Mouse (Mus musculus): Measurements from ENCODE around the gene Stat6. TPM values are rescaled to one million over a fixed set of nuclear protein-coding genes. Genes with fewer than 3 reads are reported as not detected.

Stat6 gene
- polyA plus RNA-seq, 1 experiment from 2014 or later, result 18.9 TPM

DNA sequence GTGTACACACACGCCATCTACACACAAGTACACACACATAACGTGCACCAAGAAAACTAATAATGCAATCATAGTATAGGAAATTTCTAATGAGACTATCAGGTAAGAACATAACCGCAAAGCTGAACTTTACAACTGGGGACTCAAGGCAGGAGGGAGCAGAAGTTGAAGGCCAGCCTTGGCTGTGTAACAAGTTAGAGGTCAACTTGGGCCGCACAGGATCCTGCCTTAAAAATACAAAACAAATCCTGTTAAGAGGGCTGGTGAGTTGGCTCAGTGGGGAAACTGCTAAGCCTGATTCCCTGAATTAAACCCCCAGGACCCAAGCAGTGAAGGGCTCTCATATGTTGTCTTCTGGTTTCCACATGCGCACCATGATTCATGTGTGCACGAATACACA is 40.6 kb upstream of the Stat6 start:
- ATAC-seq (ENCODE audit: low FRiP score, low TSS enrichment), result no peak
- no peak overlapping the region for H3K27ac ChIP-seq (ENCODE audit: low read depth, low read length)
- no peak overlapping the region for H3K9ac ChIP-seq (ENCODE audit: low read depth, low read length)
- H3K36me3 ChIP-seq (ENCODE audit: control insufficient read depth, insufficient read depth, low read length), result peaks cover 18% of the 10 kb centered on the region; the same call in 1 of the 2 replicates
- WGBS, result 88% methylated on average over 6 of the region's 6 CpGs
- H3K4me3 ChIP-seq (ENCODE audit: low read length), result no peak overlapping the region
- no peak overlapping the region for H3K4me2 ChIP-seq (replicated peaks; ENCODE audit: low read depth, low read length)
- H3K4me1 ChIP-seq (ENCODE audit: control insufficient read depth, insufficient read depth, low read length), result peaks cover 66% of the 10 kb centered on the region
- H3K9me3 ChIP-seq (ENCODE audit: control insufficient read depth, low read length), result no peaks in the 10 kb centered on the region
- no peaks in the 10 kb centered on the region for H3K27me3 ChIP-seq (ENCODE audit: control insufficient read depth, insufficient read depth, low read length)

DNA sequence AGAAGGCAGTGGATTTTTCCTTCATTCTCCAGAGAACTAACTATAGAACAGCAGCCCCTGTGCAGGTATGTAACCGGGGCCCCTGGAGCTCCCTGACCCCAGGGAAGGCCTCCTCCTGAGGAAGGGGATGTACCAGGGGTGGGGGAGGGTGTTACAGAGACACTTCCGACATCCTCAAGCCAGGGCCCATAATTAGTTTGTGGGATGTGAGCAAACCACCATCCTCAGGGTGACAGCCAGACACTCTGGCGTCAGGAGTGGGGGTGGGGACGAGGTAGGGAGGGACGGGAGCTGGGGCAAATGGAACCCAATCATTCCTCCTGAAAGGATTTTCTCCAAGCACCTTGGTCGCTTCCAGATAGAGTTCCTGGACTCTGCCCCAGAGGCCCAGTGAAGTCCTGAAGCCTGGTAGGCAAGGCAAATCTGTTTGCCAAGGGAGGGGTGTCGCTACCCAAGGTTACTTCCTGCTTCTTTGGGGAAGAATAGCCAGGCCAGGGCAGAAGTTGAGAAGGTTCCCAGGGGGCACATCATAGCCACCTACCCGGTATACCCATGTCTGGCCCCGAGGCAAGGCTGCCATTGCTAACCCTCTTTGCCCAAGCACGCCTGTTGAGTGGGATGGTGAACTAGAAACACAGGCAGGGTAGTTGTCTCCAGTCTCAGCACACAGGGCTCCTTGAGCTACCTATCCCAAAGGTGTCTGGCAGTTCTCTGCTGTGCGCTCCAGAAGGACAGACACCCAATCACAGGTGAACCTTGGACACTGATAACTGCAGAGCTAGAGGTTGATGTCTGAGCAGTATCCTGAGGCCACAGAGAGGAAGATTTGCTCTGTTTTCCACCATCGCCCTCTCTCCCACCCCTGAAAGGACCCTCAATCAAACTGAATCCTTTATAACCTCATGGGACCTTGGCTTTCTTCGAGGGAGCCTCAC is 39.1 kb upstream of the Stat6 start:
- peak overlapping the region; percentile 1; the same call in 1 of the 2 replicates for H3K27ac ChIP-seq (ENCODE audit: low read depth, low read length)
- peaks cover 52% of the 10 kb centered on the region for H3K4me1 ChIP-seq (ENCODE audit: control insufficient read depth, insufficient read depth, low read length)
- no peak overlapping the region for H3K4me3 ChIP-seq (ENCODE audit: low read length)
- WGBS, result 42% methylated on average over 13 of the region's 13 CpGs
- no peaks in the 10 kb centered on the region for H3K9me3 ChIP-seq (ENCODE audit: control insufficient read depth, low read length)
- H3K9ac ChIP-seq (ENCODE audit: low read depth, low read length), result no peak overlapping the region
- no peaks in the 10 kb centered on the region for H3K27me3 ChIP-seq (ENCODE audit: control insufficient read depth, insufficient read depth, low read length)
- no peak for ATAC-seq (ENCODE audit: low FRiP score, low TSS enrichment)
- no peak overlapping the region for H3K4me2 ChIP-seq (replicated peaks; ENCODE audit: low read depth, low read length)
- H3K36me3 ChIP-seq (ENCODE audit: control insufficient read depth, insufficient read depth, low read length), result peaks cover 26% of the 10 kb centered on the region; the same call in 1 of the 2 replicates

DNA sequence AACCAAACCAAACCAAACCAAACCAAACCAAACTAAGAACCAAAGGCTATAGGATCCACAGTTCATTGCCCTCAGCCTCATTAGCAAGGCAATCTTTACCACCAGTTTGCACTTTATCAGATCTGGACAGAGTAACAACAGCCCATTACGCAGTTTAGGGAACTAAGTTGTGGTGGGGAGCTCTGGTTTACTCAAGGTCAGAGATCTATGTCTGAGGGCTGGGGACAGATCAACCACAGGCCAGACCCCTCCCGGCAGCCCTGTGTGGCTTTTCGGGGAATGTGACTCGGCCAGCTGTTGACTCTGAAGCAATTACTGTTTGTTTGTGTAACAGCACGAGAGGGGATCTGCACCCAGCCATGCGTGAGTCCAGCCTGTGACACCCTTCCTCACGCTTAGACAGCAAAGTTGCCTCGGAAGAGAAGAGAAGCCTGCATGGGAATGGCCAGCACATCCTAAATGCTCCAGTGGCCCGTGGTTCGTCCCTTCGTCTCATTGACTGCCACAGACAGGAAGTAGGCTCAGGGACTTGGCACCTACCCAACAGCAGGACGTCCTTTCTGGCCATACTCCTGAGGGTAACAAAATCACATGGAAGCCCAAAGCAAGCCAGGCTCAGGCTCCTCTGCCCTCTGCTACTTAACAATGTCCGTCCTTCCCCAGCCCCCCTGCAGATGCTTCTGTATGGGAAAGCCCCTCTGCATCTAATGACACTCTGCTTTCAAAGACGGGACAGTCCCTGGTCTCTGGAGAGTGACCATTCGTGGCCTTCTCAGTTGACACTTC is 38.1 kb upstream of the Stat6 start:
- 7% methylated on average over 15 of the region's 15 CpGs for WGBS
- Histone ChIP-seq H3K4me2 (replicated peaks; ENCODE audit: low read depth, low read length) (no peak overlapping the region), H3K9me3 (ENCODE audit: control insufficient read depth, low read length) (no peaks in the 10 kb centered on the region), H3K36me3 (ENCODE audit: control insufficient read depth, insufficient read depth, low read length) (peaks cover 28% of the 10 kb centered on the region; the same call in 1 of the 2 replicates), H3K4me1 (ENCODE audit: control insufficient read depth, insufficient read depth, low read length) (peaks cover 56% of the 10 kb centered on the region), H3K27ac (ENCODE audit: low read depth, low read length) (peak overlapping the region; percentile 20; the same call in 1 of the 2 replicates), H3K27me3 (ENCODE audit: control insufficient read depth, insufficient read depth, low read length) (no peaks in the 10 kb centered on the region), H3K9ac (ENCODE audit: low read depth, low read length) (no peak overlapping the region), H3K4me3 (ENCODE audit: low read length) (no peak overlapping the region)
- ATAC-seq (ENCODE audit: low FRiP score, low TSS enrichment), result peak; percentile 47

DNA sequence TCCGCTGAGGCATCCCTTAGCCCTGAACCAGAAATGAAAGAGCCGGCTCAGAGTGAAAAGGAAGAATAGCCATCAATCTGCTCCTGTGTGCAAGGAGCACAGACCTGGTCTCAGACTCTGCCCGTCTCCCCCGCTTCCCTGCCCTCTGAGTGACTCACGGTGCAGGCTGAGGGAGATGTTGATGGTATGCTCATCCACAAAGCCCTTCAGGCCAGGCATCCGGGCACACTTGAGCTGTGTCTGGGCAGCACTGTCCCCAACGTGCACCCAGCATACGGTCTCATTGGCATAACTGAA is 37.6 kb upstream of the Stat6 start:
- H3K9me3 ChIP-seq (ENCODE audit: control insufficient read depth, low read length), result no peaks in the 10 kb centered on the region
- WGBS, result 45% methylated on average over 8 of the region's 8 CpGs
- H3K27me3 ChIP-seq (ENCODE audit: control insufficient read depth, insufficient read depth, low read length), result no peaks in the 10 kb centered on the region
- peaks cover 54% of the 10 kb centered on the region for H3K4me1 ChIP-seq (ENCODE audit: control insufficient read depth, insufficient read depth, low read length)
- peaks cover 30% of the 10 kb centered on the region; the same call in 1 of the 2 replicates for H3K36me3 ChIP-seq (ENCODE audit: control insufficient read depth, insufficient read depth, low read length)
- peak overlapping the region; percentile 20 for H3K27ac ChIP-seq (ENCODE audit: low read depth, low read length)
- ATAC-seq (ENCODE audit: low FRiP score, low TSS enrichment), result peak; percentile 21
- H3K4me3 ChIP-seq (ENCODE audit: low read length), result no peak overlapping the region
- no peak overlapping the region for H3K4me2 ChIP-seq (replicated peaks; ENCODE audit: low read depth, low read length)
- H3K9ac ChIP-seq (ENCODE audit: low read depth, low read length), result no peak overlapping the region

DNA sequence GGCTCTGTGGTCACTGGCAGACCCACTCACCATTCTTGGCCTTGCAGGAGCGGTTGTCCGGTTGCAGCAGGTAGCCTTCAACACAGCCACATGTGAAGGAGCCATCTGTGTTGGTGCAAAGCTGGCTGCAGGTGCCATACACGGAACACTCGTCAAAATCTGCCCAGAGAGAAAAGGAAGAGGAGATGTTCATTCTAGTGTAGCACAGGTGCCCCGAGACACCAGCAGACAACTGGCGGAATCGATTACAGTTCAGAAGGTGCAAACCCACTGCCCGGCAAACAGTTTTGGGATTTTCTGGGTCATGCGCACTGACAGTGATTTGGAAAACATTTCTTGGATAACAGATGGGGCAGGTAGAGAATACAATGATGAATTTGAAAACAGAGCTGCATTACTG is 37.0 kb upstream of the Stat6 start:
- peaks cover 50% of the 10 kb centered on the region for H3K4me1 ChIP-seq (ENCODE audit: control insufficient read depth, insufficient read depth, low read length)
- H3K9ac ChIP-seq (ENCODE audit: low read depth, low read length), result no peak overlapping the region
- no peaks in the 10 kb centered on the region for H3K27me3 ChIP-seq (ENCODE audit: control insufficient read depth, insufficient read depth, low read length)
- peak overlapping the region; percentile 20 for H3K27ac ChIP-seq (ENCODE audit: low read depth, low read length)
- no peak overlapping the region for H3K4me3 ChIP-seq (ENCODE audit: low read length)
- no peak for ATAC-seq (ENCODE audit: low FRiP score, low TSS enrichment)
- H3K4me2 ChIP-seq (replicated peaks; ENCODE audit: low read depth, low read length), result no peak overlapping the region
- H3K36me3 ChIP-seq (ENCODE audit: control insufficient read depth, insufficient read depth, low read length), result peaks cover 34% of the 10 kb centered on the region
- WGBS, result 83% methylated on average over 9 of the region's 9 CpGs
- H3K9me3 ChIP-seq (ENCODE audit: control insufficient read depth, low read length), result no peaks in the 10 kb centered on the region

DNA sequence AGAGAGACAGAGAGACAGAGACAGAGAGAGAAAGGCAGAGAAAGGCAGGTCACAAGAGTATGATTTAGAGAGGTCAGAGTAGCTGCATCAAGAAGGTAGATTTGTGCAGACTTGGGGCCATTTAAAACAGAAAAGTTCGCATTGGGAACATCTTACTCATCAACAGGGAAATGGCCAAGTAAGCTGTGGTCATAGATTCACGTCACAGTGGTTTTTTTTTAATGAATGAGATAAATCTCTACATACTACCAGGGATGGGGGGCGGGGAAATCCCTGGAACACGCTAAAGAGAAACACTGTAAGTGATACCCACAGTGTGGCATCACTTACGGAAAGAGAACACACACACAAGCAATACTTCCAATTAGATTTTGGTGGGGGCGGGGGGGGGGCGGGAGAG is 35.7 kb upstream of the Stat6 start:
- H3K27me3 ChIP-seq (ENCODE audit: control insufficient read depth, insufficient read depth, low read length), result no peaks in the 10 kb centered on the region
- ATAC-seq (ENCODE audit: low FRiP score, low TSS enrichment), result no peak
- WGBS, result 90% methylated on average over 7 of the region's 7 CpGs
- H3K4me2 ChIP-seq (replicated peaks; ENCODE audit: low read depth, low read length), result no peak overlapping the region
- H3K4me3 ChIP-seq (ENCODE audit: low read length), result no peak overlapping the region
- H3K36me3 ChIP-seq (ENCODE audit: control insufficient read depth, insufficient read depth, low read length), result peaks cover 40% of the 10 kb centered on the region
- no peak overlapping the region for H3K27ac ChIP-seq (ENCODE audit: low read depth, low read length)
- H3K9me3 ChIP-seq (ENCODE audit: control insufficient read depth, low read length), result no peaks in the 10 kb centered on the region
- H3K4me1 ChIP-seq (ENCODE audit: control insufficient read depth, insufficient read depth, low read length), result peaks cover 45% of the 10 kb centered on the region
- no peak overlapping the region for H3K9ac ChIP-seq (ENCODE audit: low read depth, low read length)

DNA sequence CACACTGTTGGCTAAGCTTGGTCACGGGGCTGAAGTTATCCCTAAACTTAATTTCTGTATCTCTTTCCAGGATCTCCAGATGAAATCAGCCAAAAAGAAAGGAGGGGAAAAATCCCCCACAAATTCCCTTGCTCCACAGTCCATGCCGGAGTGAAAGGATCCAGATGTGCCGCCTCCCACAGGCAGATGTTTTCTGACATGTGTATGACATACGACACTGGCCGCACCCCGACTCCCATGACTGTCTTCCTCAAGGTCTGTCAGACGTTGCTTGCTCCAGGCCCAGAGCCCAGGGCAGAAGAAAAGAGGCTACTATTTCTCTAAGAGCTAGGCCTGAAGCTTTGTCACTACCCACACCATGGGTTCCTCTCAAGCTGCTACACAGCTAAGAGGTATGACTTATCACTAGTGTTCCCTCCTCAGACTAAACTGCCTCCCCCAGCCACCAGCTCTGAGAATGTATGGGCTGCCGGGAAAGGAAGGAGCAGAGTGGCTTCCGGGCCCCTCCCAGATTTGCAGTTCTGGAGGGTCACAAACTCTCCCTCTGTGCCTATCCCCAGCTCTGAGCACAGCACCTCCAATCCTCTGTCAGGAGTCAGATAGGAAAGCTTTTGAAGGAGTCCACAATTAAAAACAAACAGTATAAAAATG is 33.2 kb upstream of the Stat6 start:
- no peak overlapping the region for H3K9ac ChIP-seq (ENCODE audit: low read depth, low read length)
- H3K4me1 ChIP-seq (ENCODE audit: control insufficient read depth, insufficient read depth, low read length), result peaks cover 36% of the 10 kb centered on the region
- H3K4me3 ChIP-seq (ENCODE audit: low read length), result no peak overlapping the region
- no peaks in the 10 kb centered on the region for H3K9me3 ChIP-seq (ENCODE audit: control insufficient read depth, low read length)
- H3K27ac ChIP-seq (ENCODE audit: low read depth, low read length), result peak overlapping the region; percentile 69
- WGBS, result 39% methylated on average over 9 of the region's 9 CpGs
- no peaks in the 10 kb centered on the region for H3K27me3 ChIP-seq (ENCODE audit: control insufficient read depth, insufficient read depth, low read length)
- H3K36me3 ChIP-seq (ENCODE audit: control insufficient read depth, insufficient read depth, low read length), result peaks cover 39% of the 10 kb centered on the region
- peak; percentile 21; the same call in 1 of the 2 replicates for ATAC-seq (ENCODE audit: low FRiP score, low TSS enrichment)
- no peak overlapping the region for H3K4me2 ChIP-seq (replicated peaks; ENCODE audit: low read depth, low read length)

DNA sequence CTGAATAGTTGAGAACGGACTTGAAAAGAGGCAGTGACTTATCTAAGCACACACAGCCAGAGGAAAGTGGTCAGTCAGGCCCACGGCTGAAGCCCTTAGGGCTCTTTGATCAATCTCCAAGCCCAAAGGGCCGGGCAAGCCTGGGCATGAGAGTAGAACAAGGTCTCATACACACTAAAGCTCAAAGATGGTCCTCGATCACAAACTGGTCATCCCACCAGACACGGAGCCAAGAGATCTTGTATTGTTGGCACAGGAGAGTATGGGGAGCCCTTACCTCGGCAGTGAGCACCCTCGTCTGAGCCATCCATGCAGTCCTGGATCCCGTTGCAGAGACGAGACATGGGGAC is 32.7 kb upstream of the Stat6 start:
- peak overlapping the region; percentile 69 for H3K27ac ChIP-seq (ENCODE audit: low read depth, low read length)
- H3K9me3 ChIP-seq (ENCODE audit: control insufficient read depth, low read length), result no peaks in the 10 kb centered on the region
- peaks cover 36% of the 10 kb centered on the region for H3K4me1 ChIP-seq (ENCODE audit: control insufficient read depth, insufficient read depth, low read length)
- no peak for ATAC-seq (ENCODE audit: low FRiP score, low TSS enrichment)
- no peak overlapping the region; the same call in 1 of the 2 replicates for H3K9ac ChIP-seq (ENCODE audit: low read depth, low read length)
- 85% methylated on average over 9 of the region's 9 CpGs for WGBS
- no peak overlapping the region for H3K4me3 ChIP-seq (ENCODE audit: low read length)
- H3K4me2 ChIP-seq (replicated peaks; ENCODE audit: low read depth, low read length), result no peak overlapping the region
- peaks cover 37% of the 10 kb centered on the region for H3K36me3 ChIP-seq (ENCODE audit: control insufficient read depth, insufficient read depth, low read length)
- no peaks in the 10 kb centered on the region for H3K27me3 ChIP-seq (ENCODE audit: control insufficient read depth, insufficient read depth, low read length)
